Mouse (Mus musculus): Measurements from ENCODE around the gene Cish.

DNA sequence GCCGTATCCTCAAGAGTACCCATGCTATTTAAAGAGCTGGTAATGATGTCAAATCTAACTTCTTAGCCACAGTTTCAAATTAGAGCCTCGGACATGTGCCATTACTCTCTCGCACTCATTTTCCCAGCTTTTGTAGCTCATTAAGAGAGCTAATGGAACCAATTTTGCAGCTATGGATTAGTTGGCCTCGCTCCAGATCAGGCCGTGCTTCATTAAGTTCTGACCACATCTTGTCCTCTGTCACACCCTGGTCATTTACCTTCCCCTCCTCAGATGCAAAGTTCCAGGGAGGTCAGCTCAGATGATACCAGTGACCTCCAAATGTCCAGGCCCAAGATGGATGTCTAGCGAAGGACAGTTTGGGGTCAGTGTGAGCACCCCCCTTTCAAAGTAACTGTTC is 21.1 kb upstream of the Cish start:
- TF ChIP-seq CTCF (IDR thresholded peaks at IDR 0.05; ENCODE audit: low read depth) (no peak), EP300 (IDR thresholded peaks at IDR 0.05; ENCODE audit: low read depth) (no peak)

Measured in liver, embryonic 14.5 days (tissue).